Mouse (Mus musculus): ENCODE data around the gene Pla2g4a.

GRCm38 (mm10) chr1:150009134-150009533 lies 48.0 kb upstream of the Pla2g4a start:
- TF ChIP-seq CTCF (IDR thresholded peaks at IDR 0.05; ENCODE audit: borderline replicate concordance, extremely low read depth, insufficient read depth, insufficient read length) (no peak), POLR2A (IDR thresholded peaks at IDR 0.05; ENCODE audit: borderline replicate concordance, extremely low read depth, insufficient read depth, insufficient read length, poor library complexity, severe bottlenecking) (no peak)

All from brain, embryonic 14.5 days (tissue).